Mouse (Mus musculus) CH12.LX (cell line): ENCODE data around the gene Vil1. TPM values are rescaled to one million over a fixed set of nuclear protein-coding genes. Genes with fewer than 3 reads are reported as not detected.

ENCODE experiments used
- DNase-seq: peaks from one replicate; pipeline ENCODE4 v3.0.0-alpha.2; 2013; ENCODE audit errors: extremely low read depth
- H3K27ac ChIP-seq: 2 replicates; pipeline ENCODE4 v1.5.1; 2012; ENCODE audit warnings: low read depth, mild to moderate bottlenecking, control low read depth, moderate library complexity; ENCODE audit not compliant: insufficient read depth
- H3K27me3 ChIP-seq: replicated peaks from 2 replicates; pipeline ENCODE3; 2012; ENCODE audit warnings: inconsistent platforms
- H3K36me3 ChIP-seq, 2 experiments: replicated peaks in 1 of 2; 2 replicates each; pipeline versions ENCODE3 to v1.6.1; 2012; ENCODE audit warnings: inconsistent platforms in 1 of 2, low read length in 1 of 2, mild to moderate bottlenecking in 1 of 2, mixed read lengths in 1 of 2, moderate library complexity in 1 of 2; ENCODE audit not compliant: control insufficient read depth in 1 of 2, insufficient read depth in 1 of 2
- H3K4me1 ChIP-seq, 2 experiments: 2 replicates each; pipeline ENCODE4 v1.6.1; 2012; ENCODE audit warnings: inconsistent platforms in 1 of 2, moderate library complexity in 1 of 2; ENCODE audit not compliant: insufficient read depth in 2 of 2, control insufficient read depth in 1 of 2
- H3K4me2 ChIP-seq: 2 replicates; pipeline ENCODE4 v1.6.1; 2012; ENCODE audit warnings: low read depth, mild to moderate bottlenecking, control low read depth; ENCODE audit not compliant: poor library complexity, insufficient read depth, severe bottlenecking
- H3K4me3 ChIP-seq, 3 experiments: fragments of 150-350 bp in 1 of 3; sonication (generic) in 1 of 3; replicated peaks in 1 of 3; 2 replicates each; pipeline versions ENCODE3 to v1.5.1; 2011 to 2012; ENCODE audit warnings: low read depth in 2 of 3, low read length in 2 of 3, mild to moderate bottlenecking in 2 of 3, moderate library complexity in 2 of 3, control low read depth in 1 of 3, improper control_type of control experiment in 1 of 3, inconsistent platforms in 1 of 3, mixed read lengths in 1 of 3; ENCODE audit not compliant: poor library complexity in 1 of 3
- H3K79me2 ChIP-seq: replicated peaks from 2 replicates; pipeline ENCODE4 v1.6.1; 2012; ENCODE audit warnings: mild to moderate bottlenecking, moderate library complexity; ENCODE audit not compliant: control insufficient read depth, poor library complexity, insufficient read depth, severe bottlenecking; ENCODE audit errors: extremely low read depth
- H3K9ac ChIP-seq: 2 replicates; pipeline ENCODE4 v1.6.1; 2012; ENCODE audit warnings: low read depth, mild to moderate bottlenecking, control low read depth, moderate library complexity; ENCODE audit not compliant: insufficient read depth
- H3K9me3 ChIP-seq: replicated peaks from 2 replicates; pipeline ENCODE3; 2012; ENCODE audit warnings: low read length, inconsistent platforms, mixed read lengths
- BHLHE40 ChIP-seq: IDR thresholded peaks from 2 replicates; pipeline ENCODE4 v1.6.1; 2011; ENCODE audit warnings: mild to moderate bottlenecking, low read depth, low read length, improper control_type of control experiment
- CTCF ChIP-seq, 2 experiments: IDR thresholded peaks in 1 of 2; conservative IDR thresholded peaks in 1 of 2; 2 replicates each; pipeline ENCODE4 v1.5.1; 2011 to 2012; ENCODE audit warnings: low read depth in 2 of 2, low read length in 2 of 2, improper control_type of control experiment in 1 of 2, inconsistent platforms in 1 of 2, mild to moderate bottlenecking in 1 of 2, moderate library complexity in 1 of 2
- ELF1 ChIP-seq: IDR thresholded peaks from 2 replicates; pipeline ENCODE4 v1.6.1; 2014; ENCODE audit warnings: low read depth, mild to moderate bottlenecking, inconsistent platforms, low read length, improper control_type of control experiment
- ETS1 ChIP-seq: conservative IDR thresholded peaks from 2 replicates; pipeline ENCODE4 v1.6.1; 2012; ENCODE audit warnings: low read depth, mild to moderate bottlenecking, inconsistent platforms, low read length, improper control_type of control experiment, moderate library complexity
- GABPA ChIP-seq: IDR thresholded peaks from 2 replicates; pipeline ENCODE4 v1.6.1; 2012; ENCODE audit warnings: low read depth, low read length, improper control_type of control experiment, inconsistent platforms; ENCODE audit not compliant: insufficient replicate concordance
- HCFC1 ChIP-seq: IDR thresholded peaks from 2 replicates; pipeline ENCODE4 v1.6.1; 2012; ENCODE audit warnings: low read depth, mild to moderate bottlenecking, inconsistent platforms, low read length, improper control_type of control experiment
- IRF4 ChIP-seq: IDR thresholded peaks from 2 replicates; pipeline ENCODE4 v1.6.1; 2014; ENCODE audit warnings: low read depth, mild to moderate bottlenecking, inconsistent platforms, low read length, improper control_type of control experiment
- JUN ChIP-seq: IDR thresholded peaks from 2 replicates; pipeline ENCODE4 v1.6.1; 2011; ENCODE audit warnings: low read depth, mild to moderate bottlenecking, low read length, improper control_type of control experiment, moderate library complexity; ENCODE audit not compliant: insufficient read depth
- JUND ChIP-seq: conservative IDR thresholded peaks from 2 replicates; pipeline ENCODE4 v1.6.1; 2011; ENCODE audit warnings: low read depth, low read length, improper control_type of control experiment
- MAFK ChIP-seq: IDR thresholded peaks from 2 replicates; pipeline ENCODE4 v1.6.1; 2011; ENCODE audit warnings: low read length, improper control_type of control experiment; ENCODE audit not compliant: insufficient replicate concordance
- MAZ ChIP-seq: IDR thresholded peaks from 2 replicates; pipeline ENCODE4 v1.6.1; 2012; ENCODE audit warnings: low read depth, mild to moderate bottlenecking, inconsistent platforms, low read length, improper control_type of control experiment, moderate library complexity
- MEF2A ChIP-seq: IDR thresholded peaks from 2 replicates; pipeline ENCODE4 v1.6.1; 2014; ENCODE audit warnings: low read depth, mild to moderate bottlenecking, inconsistent platforms, low read length, improper control_type of control experiment, borderline replicate concordance
- MXI1 ChIP-seq: IDR thresholded peaks from 2 replicates; pipeline ENCODE4 v1.6.1; 2011; ENCODE audit warnings: mild to moderate bottlenecking, low read depth, low read length, improper control_type of control experiment
- MYC ChIP-seq: IDR thresholded peaks from 2 replicates; pipeline ENCODE4 v1.6.1; 2011; ENCODE audit warnings: low read depth, mild to moderate bottlenecking, improper control_type of control experiment, low read length
- NELFE ChIP-seq: IDR thresholded peaks from 2 replicates; pipeline ENCODE4 v1.6.1; 2011; ENCODE audit warnings: low read depth, low read length, improper control_type of control experiment
- NRF1 ChIP-seq: IDR thresholded peaks from 2 replicates; pipeline ENCODE4 v1.6.1; 2014; ENCODE audit warnings: low read depth, mild to moderate bottlenecking, inconsistent platforms, low read length, improper control_type of control experiment, moderate library complexity
- PAX5 ChIP-seq: IDR thresholded peaks from 2 replicates; pipeline ENCODE4 v1.6.1; 2012; ENCODE audit warnings: low read length, inconsistent platforms, mixed read lengths
- POLR2A ChIP-seq: IDR thresholded peaks from 2 replicates; pipeline ENCODE4 v1.6.1; 2011; ENCODE audit warnings: low read depth, mild to moderate bottlenecking, improper control_type of control experiment, low read length
- POLR2AphosphoS2 ChIP-seq: IDR thresholded peaks from 2 replicates; pipeline ENCODE4 v1.6.1; 2011; ENCODE audit warnings: low read depth, low read length, improper control_type of control experiment
- RAD21 ChIP-seq: IDR thresholded peaks from 2 replicates; pipeline ENCODE4 v1.6.1; 2011; ENCODE audit warnings: low read depth, mild to moderate bottlenecking, low read length, improper control_type of control experiment, moderate library complexity
- SIN3A ChIP-seq: IDR thresholded peaks from 2 replicates; pipeline ENCODE4 v1.6.1; 2012; ENCODE audit warnings: low read length, improper control_type of control experiment, inconsistent platforms
- SMC3 ChIP-seq: IDR thresholded peaks from 2 replicates; pipeline ENCODE4 v1.6.1; 2011; ENCODE audit warnings: low read depth, low read length, improper control_type of control experiment
- TBP ChIP-seq: conservative IDR thresholded peaks from 2 replicates; pipeline ENCODE4 v1.6.1; 2011; ENCODE audit warnings: low read depth, low read length, improper control_type of control experiment
- TCF12 ChIP-seq: IDR thresholded peaks from 2 replicates; pipeline ENCODE4 v1.6.1; 2014; ENCODE audit warnings: low read depth, mild to moderate bottlenecking, inconsistent platforms, low read length, improper control_type of control experiment
- UBTF ChIP-seq: IDR thresholded peaks from 2 replicates; pipeline ENCODE4 v1.6.1; 2012; ENCODE audit warnings: low read depth, mild to moderate bottlenecking, inconsistent platforms, low read length, improper control_type of control experiment, moderate library complexity
- ZC3H11A ChIP-seq: IDR thresholded peaks from 2 replicates; pipeline ENCODE4 v1.6.1; 2012; ENCODE audit warnings: low read depth, mild to moderate bottlenecking, inconsistent platforms, low read length, improper control_type of control experiment
- ZKSCAN1 ChIP-seq: IDR thresholded peaks from 2 replicates; pipeline ENCODE4 v1.6.1; 2012; ENCODE audit warnings: low read depth, inconsistent platforms, low read length, improper control_type of control experiment, borderline replicate concordance
- ZMIZ1 ChIP-seq: IDR thresholded peaks from 2 replicates; pipeline ENCODE4 v1.6.1; 2012; ENCODE audit warnings: low read depth, mild to moderate bottlenecking, inconsistent platforms, low read length, improper control_type of control experiment
- ZNF384 ChIP-seq: IDR thresholded peaks from 2 replicates; pipeline ENCODE4 v1.6.1; 2012; ENCODE audit warnings: low read depth, low read length, improper control_type of control experiment, inconsistent platforms
- dilution Hi-C: fragments of 300-500 bp; cut with MboI; formaldehyde crosslinking; loops from 2 replicates; pipeline ENCODE4 v1.14.3; 2020; ENCODE audit warnings: low sequenced_read_pairs; ENCODE audit not compliant: extremely low pct_unique_long_range_greater_than_20kb, extremely low pct_ligation_motif_present
- in situ Hi-C: fragments of 300-500 bp; cut with MboI; formaldehyde crosslinking; loops from 3 replicates; pipeline ENCODE4 v1.14.3; 2019; ENCODE audit warnings: low sequenced_read_pairs, low pct_ligation_motif_present, low pct_unique_long_range_greater_than_20kb, mixed read lengths
- polyA plus RNA-seq: library from polyadenylated mRNA; unstranded; fragments of >175 nt; gene quantifications from 2 replicates; pipeline ENCODE4 v1.2.1, GENCODE M21; 2012; ENCODE audit warnings: low read depth; ENCODE audit not compliant: insufficient read length
- total RNA-seq, 2 experiments: library from RNA; depleted of rRNA; stranded (reverse); fragments of 300-350 nt in 1 of 2; fragments of >200 nt in 1 of 2; gene quantifications; 2 replicates each; pipeline ENCODE4 v1.2.3; 2012 to 2014

Vil1 gene
- total and polyA plus RNA-seq, 3 experiments = 0.08 to 0.10 TPM; not detected in 1

DNA sequence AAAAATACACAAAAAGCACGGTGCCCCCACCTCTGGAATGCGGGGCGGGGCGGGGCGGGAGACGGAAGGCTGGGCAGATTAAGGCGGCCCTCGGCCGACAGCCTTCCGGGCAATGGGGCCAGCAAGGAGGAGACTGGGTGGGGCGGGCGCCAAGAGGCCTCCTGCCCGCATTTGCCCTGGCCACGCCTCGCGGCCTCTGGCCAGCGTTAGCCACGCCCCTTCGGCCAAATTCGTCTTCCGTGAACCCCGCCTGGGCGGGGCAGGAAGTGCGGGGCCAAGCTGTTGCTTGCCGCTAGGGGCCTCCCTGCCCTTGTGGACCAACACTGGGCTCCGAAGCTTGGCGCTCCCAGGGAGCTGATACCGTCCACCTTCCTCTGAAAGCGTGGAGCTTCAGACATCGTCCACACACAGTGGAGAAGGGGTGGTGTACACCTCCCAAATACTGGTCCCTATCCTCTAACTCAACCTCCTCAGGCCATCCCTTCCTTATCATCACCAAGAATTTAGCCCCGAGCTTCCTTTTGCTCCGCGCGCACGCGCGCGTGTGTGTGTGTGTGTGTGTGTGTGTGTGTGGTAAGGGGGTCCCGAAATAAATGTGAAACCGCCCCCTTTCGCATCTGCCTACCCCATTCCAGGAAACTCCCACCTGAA, 11.8 kb upstream of the Vil1 start:
- H3K27ac ChIP-seq = peak overlapping the region; percentile 74

DNA sequence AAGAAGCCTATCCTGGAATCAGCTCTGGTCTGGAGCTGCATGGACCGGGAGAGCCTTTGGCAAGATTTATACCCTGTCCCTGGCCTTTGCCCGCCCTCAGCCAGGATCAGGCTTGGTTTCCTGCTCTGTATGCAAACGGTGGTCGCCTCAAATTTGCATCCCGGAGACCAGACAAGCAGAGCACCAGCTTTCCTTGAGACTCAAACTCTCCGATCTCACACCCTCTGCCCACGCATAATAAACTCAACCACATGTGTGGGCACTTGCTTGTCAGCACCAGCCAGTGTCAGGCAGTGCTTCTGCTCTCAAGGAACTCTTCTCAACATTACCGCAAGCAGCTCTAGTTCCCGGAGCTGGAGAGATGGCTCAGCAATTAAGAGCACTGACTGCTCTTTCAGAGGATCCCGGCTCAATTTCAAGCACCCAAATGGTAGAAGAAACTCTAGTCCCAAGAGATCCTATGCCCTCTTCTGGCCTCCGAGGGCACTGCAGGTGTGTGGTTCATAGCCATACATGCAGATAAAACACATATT, 11.2 kb upstream of the Vil1 start:
- peaks cover 2 to 38% of the 10 kb centered on the region in 2 experiments; a peak in 3 of 4 replicates for H3K4me1 ChIP-seq
- dilution Hi-C loops = no loop called here
- H3K9me3 ChIP-seq = no peaks in the 10 kb centered on the region
- H3K4me3 ChIP-seq = peak overlapping the region; percentile 40 to 57 (median 43)
- H3K79me2 ChIP-seq = peaks cover 10% of the 10 kb centered on the region
- in situ Hi-C loops = loop anchor here (10.0 kb wide), 1 partner anchor 47 kb away; no protein-coding TSS in a partner anchor
- H3K27ac ChIP-seq = peak overlapping the region; percentile 74
- peak overlapping the region; percentile 18; the same call in 1 of the 2 replicates for H3K4me2 ChIP-seq
- peak overlapping the region; percentile 53 for H3K9ac ChIP-seq
- peak; percentile 81 for DNase-seq
- peak; percentile 35; the same call in 1 of the 2 replicates for TF ChIP-seq BHLHE40
- TF ChIP-seq CTCF (conservative IDR thresholded peaks at IDR 0.05 in 1 of 2, IDR thresholded peaks at IDR 0.05 in 1 of 2; ENCODE audit: low read depth in 2 of 2, low read length in 2 of 2) = peak; percentile 29 to 50
- TF ChIP-seq RAD21 = peak; percentile 16
- peak; percentile 13 for TF ChIP-seq MEF2A
- TF ChIP-seq SMC3 = peak; percentile 36
- no peak for TF ChIP-seq POLR2AphosphoS2
- no peak for TF ChIP-seq NRF1
- TF ChIP-seq MYC = peak; percentile 20; the same call in 1 of the 2 replicates
- TF ChIP-seq SIN3A = 0 out of 2 replicates have a peak, but pooled peaks have one; percentile 24
- peak; percentile 10; the same call in 1 of the 2 replicates for TF ChIP-seq NELFE
- peak; percentile 50 for TF ChIP-seq ETS1
- TF ChIP-seq ZC3H11A = no peak
- TF ChIP-seq TBP = no peak
- peaks cover 19 to 22% of the 10 kb centered on the region in 2 experiments for H3K36me3 ChIP-seq
- H3K27me3 ChIP-seq = no peaks in the 10 kb centered on the region

More for the DNA sequence above, 11.8 kb upstream of the Vil1 start:
- in situ Hi-C loops = loop anchor here (10.0 kb wide), 1 partner anchor 47 kb away; no protein-coding TSS in a partner anchor
- Histone ChIP-seq H3K79me2 (peaks cover 16% of the 10 kb centered on the region), H3K4me3 (peak overlapping the region; percentile 40 to 57 (median 43)), H3K4me1 (peaks cover 2 to 41% of the 10 kb centered on the region in 2 experiments; a peak in 3 of 4 replicates), H3K9ac (peak overlapping the region; percentile 53), H3K4me2 (peak overlapping the region; percentile 56), H3K9me3 (no peaks in the 10 kb centered on the region), H3K27me3 (no peaks in the 10 kb centered on the region), H3K36me3 (peaks cover 19 to 22% of the 10 kb centered on the region in 2 experiments)
- peak; percentile 96 for DNase-seq
- peak; percentile 8 for TF ChIP-seq IRF4
- peak; percentile 64 for TF ChIP-seq RAD21
- peak; percentile 87 for TF ChIP-seq POLR2A
- TF ChIP-seq NELFE = 0 out of 2 replicates have a peak, but pooled peaks have one; percentile 6
- TF ChIP-seq JUN = no peak
- peak; percentile 96 for TF ChIP-seq ELF1
- no peak for TF ChIP-seq ZKSCAN1
- TF ChIP-seq ZNF384 = no peak
- peak; percentile 94 for TF ChIP-seq MAZ
- TF ChIP-seq TBP = peak; percentile 76; the same call in 1 of the 2 replicates
- peak in 1 of 2 experiments; percentile 77; a peak in 2 of 4 replicates for TF ChIP-seq CTCF (conservative IDR thresholded peaks at IDR 0.05 in 1 of 2, IDR thresholded peaks at IDR 0.05 in 1 of 2; ENCODE audit: low read depth in 2 of 2, low read length in 2 of 2)
- TF ChIP-seq SIN3A = 0 out of 2 replicates have a peak, but pooled peaks have one; percentile 29
- TF ChIP-seq UBTF = peak; percentile 33; the same call in 1 of the 2 replicates
- TF ChIP-seq MEF2A = peak; percentile 77; the same call in 1 of the 2 replicates
- TF ChIP-seq MAFK = no peak
- TF ChIP-seq POLR2AphosphoS2 = peak; percentile 87
- 0 out of 2 replicates have a peak, but pooled peaks have one; percentile 2 for TF ChIP-seq MYC
- TF ChIP-seq NRF1 = peak; percentile 82
- peak; percentile 47 for TF ChIP-seq SMC3
- TF ChIP-seq JUND = no peak
- TF ChIP-seq TCF12 = peak; percentile 73
- TF ChIP-seq HCFC1 = peak; percentile 64
- TF ChIP-seq ZMIZ1 = peak; percentile 69; the same call in 1 of the 2 replicates
- peak; percentile 67; the same call in 1 of the 2 replicates for TF ChIP-seq MXI1
- no peak for TF ChIP-seq BHLHE40
- no peak for TF ChIP-seq GABPA
- TF ChIP-seq PAX5 = no peak
- dilution Hi-C loops = no loop called here
